Mouse (Mus musculus) left cerebral cortex, adult 18-20 months (tissue): Measurements from ENCODE around the gene Safb2. TPM values are rescaled to one million over a fixed set of nuclear protein-coding genes. Genes with fewer than 3 reads are reported as not detected.
A peak's percentile ranks its signal among the peaks of the same experiment; 100 is the strongest.

Experiments used
- DNase-seq, 2 experiments: peaks; one replicate each; pipeline ENCODE4 v3.0.0; 2021 to 2022; ENCODE audit warnings: low spot score in 2 of 2, mixed read lengths in 1 of 2
- total RNA-seq, 2 experiments: library from RNA; stranded (reverse); gene quantifications; 2 replicates each; pipeline ENCODE4 v1.2.3; 2021

Safb2 gene
- total RNA-seq, 2 experiments from 2014 or later = 104 to 120 TPM

- no peak for DNase-seq
Measured at GRCm38 (mm10) chr17:56561866-56562265, 22.5 kb downstream of the Safb2 start.

- DNase-seq = no peak
Measured at GRCm38 (mm10) chr17:56560131-56560530, 24.3 kb downstream of the Safb2 start.

- no peak for DNase-seq
Measured at GRCm38 (mm10) chr17:56559386-56559785, 25.0 kb downstream of the Safb2 start.

GRCm38 (mm10) chr17:56558448-56558847 lies 25.9 kb downstream of the Safb2 start:
- DNase-seq = peak; percentile 70 to 75

- DNase-seq = no peak
Measured at GRCm38 (mm10) chr17:56554122-56554551, 30.2 kb downstream of the Safb2 start, which contains the start of gene Gm20219. TSS of gene Gm20219 (minus strand) at chr17:56554387.

- peak; percentile 77 to 79 for DNase-seq
Measured at GRCm38 (mm10) chr17:56552781-56553363, 31.5 kb downstream of the Safb2 start.

- no peak for DNase-seq
Measured at GRCm38 (mm10) chr17:56551841-56552581, 32.4 kb downstream of the Safb2 start.

- no peak for DNase-seq
Measured at GRCm38 (mm10) chr17:56550784-56551475, 33.5 kb downstream of the Safb2 start.

- DNase-seq = no peak
Measured at GRCm38 (mm10) chr17:56548605-56549105, 35.7 kb downstream of the Safb2 start.

- peak in 1 of 2 experiments; percentile 1 for DNase-seq
Measured at GRCm38 (mm10) chr17:56547846-56548604, 36.4 kb downstream of the Safb2 start.

GRCm38 (mm10) chr17:56547116-56547845 lies 37.1 kb downstream of the Safb2 start:
- no peak for DNase-seq

- no peak for DNase-seq
Measured at GRCm38 (mm10) chr17:56546576-56546975, 37.8 kb downstream of the Safb2 start.

- DNase-seq = no peak
Measured at GRCm38 (mm10) chr17:56545945-56546344, 38.4 kb downstream of the Safb2 start.

GRCm38 (mm10) chr17:56544699-56545387 lies 39.5 kb downstream of the Safb2 start:
- no peak for DNase-seq

- DNase-seq = no peak
Measured at GRCm38 (mm10) chr17:56543684-56544224, 40.6 kb downstream of the Safb2 start.

- DNase-seq = no peak
Measured at GRCm38 (mm10) chr17:56542736-56543135, 41.6 kb downstream of the Safb2 start.

GRCm38 (mm10) chr17:56540562-56540975 lies 43.8 kb downstream of the Safb2 start:
- no peak for DNase-seq

GRCm38 (mm10) chr17:56537912-56538311 lies 46.5 kb downstream of the Safb2 start:
- no peak for DNase-seq

- no peak for DNase-seq
Measured at GRCm38 (mm10) chr17:56536874-56537273, 47.5 kb downstream of the Safb2 start.
